Mouse (Mus musculus): Measurements from ENCODE around the gene Hecw2.

The Hecw2 gene

DNA sequence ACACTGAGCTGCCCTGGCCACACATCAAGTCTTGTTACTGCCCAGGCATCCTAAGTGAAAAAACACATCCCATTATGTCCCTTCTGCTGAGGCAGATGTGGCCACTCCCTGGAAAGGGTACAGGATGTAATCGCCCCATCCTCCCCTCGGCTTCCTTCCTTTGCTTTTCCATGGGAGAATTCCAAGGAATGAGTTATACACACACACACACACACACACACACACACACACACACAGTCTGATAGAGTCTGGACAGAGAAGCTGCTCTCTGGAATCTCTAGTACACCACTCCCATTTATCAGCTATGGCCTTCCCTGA, 216.5 kb downstream of the Hecw2 start:
- DNase-seq (ENCODE audit: low spot score), result no peak

DNA sequence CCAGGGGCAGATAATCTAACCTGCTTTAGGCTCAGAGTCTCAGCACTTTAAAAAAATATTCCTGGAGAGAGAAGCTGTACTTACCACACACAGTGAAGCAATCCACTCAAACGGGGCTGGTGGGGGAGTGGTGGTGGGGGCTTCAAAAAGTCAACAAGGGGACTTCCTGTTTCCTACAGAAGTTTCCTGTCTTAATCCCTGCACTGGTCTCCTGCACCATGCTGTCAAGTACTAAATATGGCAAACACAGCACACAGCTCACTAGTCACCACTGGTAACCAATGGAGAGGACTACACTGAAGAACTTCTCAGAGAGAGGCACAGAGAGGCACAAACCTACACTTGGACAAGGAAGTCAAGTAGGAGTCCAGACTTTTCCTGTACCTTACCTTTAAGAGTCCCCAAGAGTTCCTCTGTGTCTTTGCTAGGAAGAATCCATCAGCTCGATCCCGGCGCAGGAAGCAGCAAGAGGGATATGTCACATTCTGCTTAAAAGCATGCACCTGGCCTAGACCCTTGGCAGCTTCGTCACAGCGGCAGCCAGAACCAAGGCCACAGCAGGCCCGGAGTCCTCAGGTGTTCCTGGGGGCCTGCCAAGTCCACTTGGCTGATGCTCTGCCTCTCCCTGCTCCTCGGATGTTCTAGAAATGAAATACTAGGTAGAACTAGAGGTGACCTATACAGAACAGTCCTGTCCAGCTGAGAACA, 217.0 kb downstream of the Hecw2 start:
- DNase-seq (ENCODE audit: low spot score), result peak; percentile 8

DNA sequence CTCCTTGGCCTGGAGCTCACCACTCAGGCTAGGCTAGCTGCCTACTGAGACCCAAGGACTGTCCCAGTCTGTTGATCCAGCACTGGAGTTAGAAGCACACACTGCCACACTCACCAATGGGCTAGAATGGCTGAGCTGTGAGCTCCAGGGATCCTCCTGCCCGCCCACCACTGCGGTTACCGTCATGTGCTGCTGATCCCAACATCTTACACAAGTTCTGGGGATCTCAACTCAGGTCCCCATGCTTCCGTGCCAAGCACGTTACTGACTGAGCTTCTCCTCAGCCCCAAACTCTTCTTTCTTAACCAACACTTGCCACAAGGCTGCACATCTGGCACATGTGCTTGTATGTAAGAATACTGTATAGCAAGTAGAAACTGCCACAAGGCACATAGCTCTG, 218.2 kb downstream of the Hecw2 start:
- DNase-seq (ENCODE audit: low spot score), result no peak

DNA sequence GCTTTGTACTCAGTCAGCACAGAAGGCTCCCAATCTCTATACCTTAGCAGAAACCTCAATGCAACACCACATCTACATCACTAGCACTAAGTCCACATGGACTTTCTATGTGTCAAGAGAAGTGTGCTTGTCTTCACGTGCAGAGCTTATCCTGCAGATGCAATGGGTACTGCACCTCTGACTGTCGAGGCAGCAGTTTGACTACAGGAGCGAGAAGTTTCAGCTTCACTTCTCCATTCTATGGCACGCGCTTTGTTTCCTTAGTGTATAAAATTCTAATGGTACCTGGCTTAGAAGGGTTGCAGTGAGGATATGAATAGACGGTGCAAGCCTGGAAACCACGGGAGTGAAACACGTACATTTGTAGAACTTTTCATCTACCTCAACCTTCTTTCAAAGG, 218.9 kb downstream of the Hecw2 start:
- DNase-seq (ENCODE audit: low spot score), result no peak

DNA sequence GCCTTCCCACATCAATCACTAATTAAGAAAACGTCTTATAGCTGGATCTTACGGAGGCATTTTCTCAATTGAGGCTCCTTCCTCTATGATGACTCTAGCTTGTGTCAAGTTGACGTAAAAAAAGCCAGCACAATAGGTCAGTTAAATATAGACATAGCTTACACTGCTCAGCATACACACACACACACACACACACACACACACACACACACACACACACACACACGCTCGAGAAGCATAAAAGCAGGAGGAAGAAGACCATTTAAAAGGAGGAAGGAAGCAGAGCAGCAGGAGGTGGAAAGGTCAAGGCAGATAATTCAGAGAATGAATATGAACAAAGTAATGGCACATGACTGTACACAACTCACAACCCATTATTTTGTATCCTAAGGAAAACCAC, 220.0 kb downstream of the Hecw2 start:
- no peak for DNase-seq (ENCODE audit: low spot score)

DNA sequence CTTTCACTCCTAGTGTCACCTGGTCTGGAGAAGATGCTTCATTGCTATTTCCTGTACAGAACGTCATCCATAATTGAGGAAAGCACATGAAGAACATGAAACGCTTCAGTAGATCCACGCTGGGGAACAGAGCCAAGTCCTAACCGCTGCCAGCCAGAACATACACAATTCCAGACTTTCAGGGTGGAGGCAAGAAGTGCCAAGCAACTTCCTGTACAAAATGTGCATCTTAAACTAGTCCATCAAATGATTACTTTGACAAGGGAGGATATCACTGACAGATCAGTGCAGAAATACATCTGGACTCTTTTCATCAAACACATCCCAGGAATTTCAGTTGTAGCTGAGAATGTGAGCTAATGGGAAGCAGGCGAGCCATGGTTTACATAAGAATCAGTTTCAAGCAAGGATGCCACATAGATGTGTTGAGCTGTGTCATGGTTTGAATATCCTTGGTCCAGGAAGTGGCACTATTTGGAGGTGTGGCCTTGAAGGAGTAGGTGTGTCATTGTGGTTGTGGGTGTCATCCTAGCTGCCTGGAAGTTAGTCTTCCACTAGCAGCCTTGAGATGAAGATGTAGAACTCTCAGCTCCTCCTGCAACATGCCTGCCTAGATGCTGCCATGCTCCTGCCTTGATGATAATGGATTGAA, 224.5 kb downstream of the Hecw2 start:
- no peak for DNase-seq (ENCODE audit: low spot score)

DNA sequence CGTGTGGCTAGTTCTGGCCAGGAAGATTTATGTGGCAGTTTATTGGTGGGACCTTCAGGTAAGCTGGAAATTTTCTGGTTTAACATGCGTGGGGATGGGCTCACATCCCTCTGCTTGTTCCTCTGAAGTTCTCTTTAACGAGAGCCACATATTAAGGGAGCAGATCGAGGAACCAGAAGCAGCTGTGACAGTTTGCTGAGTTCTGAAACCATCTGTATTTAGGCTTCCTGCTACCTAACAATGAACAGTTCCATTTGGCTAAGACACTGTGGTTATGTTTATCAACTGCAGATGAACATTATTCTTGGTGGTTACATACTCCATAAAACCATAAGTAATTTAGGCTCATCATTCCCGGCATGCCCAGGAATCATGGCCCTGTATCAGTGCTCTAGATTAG, 242.6 kb downstream of the Hecw2 start:
- no peak for DNase-seq (ENCODE audit: low spot score)

DNA sequence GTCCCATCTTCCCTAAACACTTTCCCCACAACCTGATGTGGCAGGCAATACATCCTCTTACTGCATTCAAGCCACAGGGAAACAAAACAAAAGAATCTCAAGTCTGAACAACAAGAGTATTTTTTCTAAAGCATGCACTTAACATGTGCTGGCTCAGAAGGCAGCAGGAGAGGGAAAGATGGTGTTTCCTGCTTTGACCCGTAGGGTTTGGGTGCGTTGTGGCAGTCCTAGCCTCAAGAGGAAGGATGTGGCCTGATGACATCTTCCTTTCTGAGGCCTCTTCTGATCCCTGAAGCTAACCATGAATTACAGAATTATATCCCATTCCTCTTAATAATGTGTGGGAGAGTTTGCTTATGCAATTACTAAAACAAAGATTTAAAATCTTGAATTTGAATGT, 249.2 kb downstream of the Hecw2 start:
- DNase-seq (ENCODE audit: low spot score), result no peak

DNA sequence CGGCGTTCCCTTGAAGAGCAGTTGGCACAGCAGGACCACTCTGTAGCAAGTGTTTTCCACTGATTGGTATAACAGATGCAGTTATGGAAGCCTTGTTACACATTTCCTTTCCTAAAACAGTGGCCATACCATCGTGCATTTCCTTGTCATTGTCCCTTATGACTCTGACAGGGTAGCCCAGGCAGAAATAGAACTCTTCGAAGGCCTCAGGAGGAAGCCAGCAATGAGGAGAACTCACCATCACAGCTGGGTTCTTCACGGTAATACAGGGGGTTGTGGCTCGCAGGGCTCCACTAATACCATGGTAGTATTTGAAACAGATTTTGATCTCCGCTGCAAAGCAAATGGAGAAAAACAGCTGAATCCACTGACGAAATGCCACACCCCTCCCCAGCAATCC, 252.5 kb downstream of the Hecw2 start:
- no peak for DNase-seq (ENCODE audit: low spot score)

DNA sequence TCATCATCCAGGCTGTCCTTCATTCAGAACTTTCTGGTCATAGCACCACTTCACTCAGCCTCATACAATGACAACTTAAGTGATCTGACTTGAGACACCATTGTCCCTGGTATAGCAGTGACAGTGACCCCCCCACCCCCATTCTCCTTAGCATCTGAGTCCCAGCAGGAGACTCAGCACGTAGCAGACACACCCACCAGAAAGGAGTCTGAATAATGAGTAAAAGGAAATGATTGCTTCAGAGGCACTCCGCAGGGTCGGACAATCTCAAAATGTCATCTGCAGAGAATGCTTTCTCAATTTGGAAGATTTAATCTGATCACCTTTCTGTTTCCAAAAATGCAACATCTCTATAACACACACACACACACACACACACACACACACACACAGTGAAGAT, 253.4 kb downstream of the Hecw2 start:
- no peak for DNase-seq (ENCODE audit: low spot score)

DNA sequence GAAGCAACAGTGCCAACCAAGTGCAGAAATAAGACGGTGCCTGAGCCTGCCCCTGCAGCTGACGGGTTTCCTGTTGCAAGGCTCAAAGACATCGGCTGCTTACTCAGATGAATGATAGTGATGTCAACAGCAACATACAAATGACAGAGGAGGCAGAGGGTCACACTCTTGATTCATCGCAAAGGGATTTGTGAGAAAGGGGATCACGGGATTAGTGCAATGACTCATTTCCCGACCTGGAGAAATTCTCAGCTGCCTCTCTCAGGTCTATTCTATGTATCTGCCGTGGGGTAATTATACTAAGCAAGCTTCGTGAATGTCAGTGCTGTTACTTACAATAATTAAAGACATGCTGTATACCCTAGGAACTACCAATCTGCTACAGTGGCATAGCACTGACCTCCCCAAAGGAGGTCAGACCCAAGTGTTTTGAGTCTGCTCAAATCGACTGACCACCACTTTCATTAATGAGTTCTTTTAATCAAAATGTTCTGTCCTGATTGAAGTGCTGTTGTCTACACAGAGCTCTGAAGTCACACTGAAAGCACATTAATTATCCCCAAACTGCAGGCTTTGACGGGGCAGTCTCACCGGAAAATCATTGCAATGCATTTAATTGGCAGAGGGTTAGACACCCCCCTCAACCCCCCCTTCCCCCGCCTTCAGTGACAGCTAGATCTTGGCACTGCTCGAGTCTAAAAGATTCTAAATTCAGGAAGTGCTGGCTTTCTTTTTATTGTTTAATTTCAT, 254.5 kb downstream of the Hecw2 start:
- no peak for DNase-seq (ENCODE audit: low spot score)

DNA sequence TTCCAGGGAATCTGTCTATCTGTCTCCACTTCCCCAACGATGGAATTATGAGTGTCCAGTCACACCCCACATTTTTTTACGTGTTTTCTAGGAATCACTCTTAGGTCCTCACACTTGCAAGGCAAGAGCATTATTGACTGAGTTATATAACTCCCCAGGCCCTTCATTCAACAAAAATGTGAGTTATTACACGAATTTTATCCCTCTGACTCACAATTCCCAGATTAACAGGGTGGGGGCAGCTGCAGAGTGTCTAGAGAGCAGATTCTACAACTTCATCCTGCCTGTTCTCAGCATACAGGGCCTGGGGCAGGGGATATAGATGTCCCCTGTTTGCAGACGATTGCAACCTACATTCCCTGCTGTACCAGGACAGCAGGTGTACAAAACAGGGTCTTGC, 255.7 kb downstream of the Hecw2 start:
- no peak for DNase-seq (ENCODE audit: low spot score)

DNA sequence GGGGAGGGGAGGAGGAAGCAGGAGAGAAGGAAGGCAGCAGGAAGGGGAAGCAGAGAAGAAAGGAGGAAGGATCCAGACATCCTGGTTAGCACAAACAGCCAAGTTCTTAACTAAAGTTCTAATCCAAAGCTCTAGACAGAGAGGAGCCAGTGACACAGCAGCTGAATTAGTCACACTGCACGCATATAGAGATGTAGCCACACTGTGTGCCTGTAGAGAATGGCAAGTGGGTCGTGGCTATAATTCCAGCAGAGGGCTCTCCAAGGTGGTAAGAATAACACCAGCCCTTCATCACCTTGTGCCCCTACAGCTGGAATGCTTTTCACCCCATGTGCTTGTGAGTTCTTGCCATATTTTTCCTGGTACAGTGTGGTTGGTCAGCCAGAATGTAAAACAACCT, 261.7 kb downstream of the Hecw2 start:
- no peak for DNase-seq (ENCODE audit: low spot score)

DNA sequence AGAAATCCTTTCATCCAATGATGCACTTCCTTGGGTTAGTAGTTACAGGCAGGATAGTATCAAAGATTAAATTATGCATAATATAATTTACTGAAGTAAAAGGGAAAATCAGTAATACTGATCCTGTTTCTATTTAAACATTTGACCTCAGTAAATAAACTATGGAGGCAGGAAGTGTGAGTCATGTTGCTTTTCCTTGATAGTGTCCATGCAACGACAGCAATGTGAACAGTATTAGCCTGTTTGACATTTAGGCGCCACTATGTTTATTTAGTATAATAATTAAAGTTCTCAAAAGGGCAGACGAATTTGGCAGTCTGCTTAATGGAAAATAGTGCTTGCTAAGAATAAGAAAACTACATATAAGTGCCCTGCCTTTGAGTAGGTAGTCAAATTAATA, 263.7 kb downstream of the Hecw2 start:
- no peak for DNase-seq (ENCODE audit: low spot score)

DNA sequence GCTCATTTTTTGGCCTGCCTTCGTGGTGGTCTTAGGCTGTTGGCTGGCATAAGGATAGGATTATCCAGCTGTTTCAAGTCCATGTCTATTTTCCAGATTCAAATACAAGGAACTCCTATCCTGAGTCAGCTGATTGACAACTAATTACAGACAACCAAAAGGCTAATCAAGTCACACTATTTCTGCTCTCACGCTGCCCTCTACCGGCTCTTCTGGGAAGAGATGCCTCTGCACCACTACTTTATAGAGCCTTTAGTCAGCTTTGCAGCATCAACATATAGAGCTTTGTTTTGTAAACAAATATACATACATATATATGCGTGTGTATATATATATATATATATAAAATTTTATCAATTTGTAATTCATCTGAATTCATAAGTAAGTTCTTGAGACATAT, 267.4 kb downstream of the Hecw2 start:
- DNase-seq (ENCODE audit: low spot score), result no peak

DNA sequence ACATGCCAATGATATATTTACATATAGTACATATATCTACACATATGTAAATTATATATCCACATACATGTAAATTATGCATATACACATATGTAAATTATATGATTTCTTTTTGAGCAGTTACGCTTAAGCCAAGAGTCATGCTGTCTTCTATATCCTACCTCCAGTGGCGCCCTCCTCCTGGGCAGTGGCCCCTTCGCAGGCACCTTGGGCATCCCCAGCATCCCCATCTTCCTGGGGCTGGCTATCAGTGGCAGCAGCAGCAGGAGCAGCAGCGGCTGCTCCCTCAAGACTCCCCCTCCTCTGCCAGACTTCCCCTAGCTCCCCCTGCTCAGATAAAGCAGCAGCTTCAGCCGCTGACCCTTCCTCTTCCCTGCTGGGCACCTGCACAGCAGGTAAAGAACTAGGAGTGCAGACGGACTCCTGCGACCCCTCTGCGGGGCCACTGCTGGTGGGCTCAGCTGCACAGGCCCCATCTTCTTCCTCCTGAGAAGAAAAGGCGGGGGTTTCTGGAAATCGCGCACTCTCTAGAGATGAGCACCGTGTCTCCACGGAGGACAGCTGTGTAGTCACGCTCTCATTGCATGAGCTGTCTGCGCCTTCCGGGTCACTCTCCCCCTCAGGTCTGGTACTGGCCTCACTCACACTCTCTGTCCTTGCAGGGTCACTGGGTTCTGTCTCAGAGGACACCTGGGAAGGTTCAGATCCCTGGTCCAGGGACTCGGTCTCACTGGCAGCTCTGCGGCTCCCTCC, 269.6 kb downstream of the Hecw2 start:
- DNase-seq (ENCODE audit: low spot score), result no peak

DNA sequence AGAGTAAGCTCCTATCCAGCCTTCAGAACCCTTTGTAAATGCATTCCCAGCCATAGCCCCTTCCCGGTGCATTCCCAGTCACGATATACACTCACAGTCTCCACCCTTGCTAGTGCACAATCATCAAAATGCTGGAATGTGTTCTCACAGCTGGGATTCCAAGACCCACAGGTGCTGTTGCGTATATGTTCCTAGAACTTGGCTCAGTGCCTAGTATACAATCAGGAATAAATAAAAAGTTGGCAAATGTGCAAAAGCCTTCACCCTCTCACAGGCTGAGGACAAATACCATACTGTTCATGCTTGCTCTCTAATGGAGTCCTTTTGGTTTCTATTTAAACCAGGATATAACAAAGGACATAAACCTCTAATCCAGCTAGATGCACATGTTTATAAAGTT, 283.1 kb downstream of the Hecw2 start:
- no peak for DNase-seq (ENCODE audit: low spot score)

DNA sequence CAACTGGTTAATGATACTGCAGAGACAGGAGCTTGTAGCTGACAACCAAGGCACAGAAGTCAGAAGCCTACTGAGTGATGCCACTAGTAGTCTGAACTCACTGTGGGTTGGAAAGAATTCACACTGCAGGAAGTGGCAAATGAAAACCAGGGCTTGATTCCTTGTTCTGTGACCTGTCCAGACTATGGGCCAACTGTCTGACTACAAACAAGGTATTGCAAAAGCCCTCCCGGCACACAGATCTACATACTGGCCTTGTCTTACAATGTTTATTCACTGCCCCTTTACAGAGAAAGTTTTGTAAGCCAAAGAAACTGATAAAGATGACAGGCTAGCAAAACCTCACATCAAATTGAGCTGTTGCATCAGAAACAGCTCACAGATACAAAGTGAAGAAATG, 284.7 kb downstream of the Hecw2 start:
- no peak for DNase-seq (ENCODE audit: low spot score)

DNA sequence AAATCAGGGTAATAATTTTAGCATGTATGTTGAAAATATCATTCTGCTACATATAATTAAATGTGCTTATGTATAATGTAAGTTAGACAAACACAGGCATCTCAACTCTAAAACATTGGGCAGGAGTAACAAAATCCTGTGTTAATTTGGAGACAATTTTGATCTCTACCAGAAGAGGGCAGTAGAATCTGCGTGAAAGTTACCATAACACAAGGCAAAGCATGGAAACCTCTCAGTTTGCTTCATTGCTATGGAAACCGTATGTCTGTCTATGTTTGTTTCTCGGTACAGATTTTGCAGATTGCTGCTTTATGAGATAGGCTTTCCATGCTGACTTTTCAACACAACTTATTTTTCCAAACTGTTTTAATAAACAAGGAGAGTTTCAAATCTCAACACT, 285.9 kb downstream of the Hecw2 start:
- no peak for DNase-seq (ENCODE audit: low spot score)

DNA sequence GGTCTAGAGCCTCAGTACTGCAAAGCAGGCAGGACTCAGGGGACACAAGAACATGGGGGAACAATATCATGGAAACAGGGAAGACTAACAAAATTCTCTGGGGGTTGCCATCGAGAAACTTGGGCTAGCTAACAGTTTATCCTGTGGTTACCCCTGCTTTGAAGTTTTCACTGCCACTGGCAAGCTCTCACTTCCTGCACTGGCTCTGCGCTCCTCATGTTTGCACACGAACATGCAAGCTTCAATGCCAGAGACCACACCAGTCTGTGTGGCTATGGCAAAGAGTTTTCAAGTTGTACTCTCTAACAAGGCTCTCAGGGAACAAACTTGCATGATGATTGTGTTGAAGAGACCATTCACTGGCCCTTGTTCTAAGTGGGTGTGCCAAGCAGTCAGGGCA, 288.8 kb downstream of the Hecw2 start:
- DNase-seq (ENCODE audit: low spot score), result no peak

DNA sequence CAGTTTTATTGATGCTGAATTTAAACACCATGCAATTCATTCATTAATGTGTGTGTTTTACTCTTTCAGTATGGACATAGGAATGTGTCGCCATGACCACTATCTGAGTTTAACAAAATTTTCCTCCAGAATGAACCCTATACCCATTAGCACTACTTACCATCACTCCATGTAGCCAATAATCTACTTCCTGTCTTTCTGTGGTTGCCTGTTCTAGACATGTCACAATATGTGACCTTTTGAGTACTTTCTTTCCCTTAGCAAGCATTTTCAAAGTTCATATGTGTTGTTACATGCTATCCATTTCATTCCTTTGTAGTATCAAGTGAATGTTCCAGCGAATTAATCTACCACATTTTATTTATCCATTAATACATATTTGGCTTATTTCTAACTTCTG, 294.6 kb downstream of the Hecw2 start:
- no peak for DNase-seq (ENCODE audit: low spot score)

DNA sequence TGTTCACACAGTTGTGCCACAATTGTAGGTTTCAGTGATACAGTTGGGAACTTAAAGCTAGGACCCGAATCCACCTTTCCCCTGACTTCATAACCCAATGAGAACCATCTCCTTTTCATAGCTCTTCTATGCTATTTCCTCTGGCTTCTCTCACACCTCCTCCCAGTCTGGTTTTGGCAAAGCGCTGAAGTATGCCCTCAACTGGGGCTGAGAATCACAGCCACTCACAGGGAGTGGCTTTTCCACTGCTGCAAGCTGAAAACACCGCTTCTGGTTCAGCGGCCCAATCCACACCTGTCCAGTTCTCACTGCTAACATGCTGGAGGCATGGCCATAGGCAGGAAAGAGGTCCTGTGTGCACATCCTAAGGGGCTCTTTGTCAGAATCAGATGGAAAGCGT, 300.7 kb downstream of the Hecw2 start:
- DNase-seq (ENCODE audit: low spot score), result no peak

DNA sequence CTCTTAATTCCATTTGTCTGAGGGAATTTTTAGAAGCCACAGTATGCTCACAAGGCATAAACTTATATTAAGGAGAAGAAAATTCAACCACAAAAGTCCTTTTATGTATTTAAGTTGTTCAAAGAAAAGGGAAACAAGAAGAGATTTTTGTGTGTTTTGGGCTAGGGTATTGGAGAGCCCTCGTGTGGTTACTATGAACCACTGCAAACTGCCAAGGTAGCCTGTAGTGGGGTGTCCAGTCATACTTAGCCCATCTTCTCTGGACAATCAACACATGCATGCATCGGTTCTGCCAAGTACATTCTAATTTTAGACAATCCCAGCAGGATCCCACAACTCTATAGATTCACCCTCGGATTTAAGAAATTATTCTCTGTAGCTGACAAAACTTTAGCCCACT, 304.6 kb downstream of the Hecw2 start:
- DNase-seq (ENCODE audit: low spot score), result no peak

Data from ovary, postnatal 36 days (tissue).